18 mouse cellular contexts compared by ENCODE assay signal in the genomic region with DNA sequence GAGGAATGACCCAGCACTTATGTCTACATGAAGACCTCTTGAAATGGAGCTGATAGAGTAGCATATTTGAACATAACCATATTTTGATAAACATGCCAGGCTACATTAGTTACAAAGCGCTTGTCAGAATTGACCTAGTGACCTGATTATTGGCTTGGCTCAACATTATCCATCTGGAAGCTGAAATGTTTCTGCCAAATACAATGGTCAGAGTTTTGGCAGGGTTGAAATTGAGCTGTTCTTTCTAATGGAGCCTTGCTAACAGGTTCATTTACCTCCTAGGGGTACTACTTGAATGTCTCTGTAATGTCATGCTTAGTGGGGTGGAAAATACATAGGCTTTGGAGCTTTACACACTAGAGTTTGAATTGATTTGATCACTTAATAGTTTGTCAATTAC.
"Had no signal": no experiment of that assay in that cellular context is flagged by ENCODE, and none has a peak within 500 bp of the region (broad histone marks: within the 10 kb centered on the region; RNA-seq: fewer than 3 reads in every experiment).

No protein-coding gene starts in this region.

- ATAC-seq: liver, postnatal 0 days; lung, postnatal 0 days; midbrain, embryonic 16.5 days had no signal

- H3K4me3 ChIP-seq: liver, embryonic 15.5 days; lung, embryonic 15.5 days; megakaryocyte, embryonic 14.5 days; midbrain, embryonic 12.5 days; neural tube, embryonic 12.5 days; stomach, embryonic 15.5 days had no signal

- H3K4me2 ChIP-seq: liver, embryonic 15.5 days; lung, embryonic 15.5 days; midbrain, embryonic 12.5 days; neural tube, embryonic 12.5 days; stomach, embryonic 15.5 days had no signal

- H3K9me3 ChIP-seq: liver, embryonic 15.5 days; lung, embryonic 15.5 days; midbrain, embryonic 12.5 days; neural tube, embryonic 12.5 days; stomach, embryonic 15.5 days had no signal

- DNase-seq: liver, postnatal 0 days; lung, adult 2 months; lung, postnatal 14 days; lung, postnatal 36 days; midbrain, embryonic 14.5 days; right cerebral cortex, postnatal 14 days; thymus, adult 18-20 months; thymus, postnatal 14 days; thymus, postnatal 36 days had no signal

- H3K27ac ChIP-seq: liver, embryonic 15.5 days; lung, embryonic 15.5 days; macrophage; midbrain, embryonic 12.5 days; neural tube, embryonic 12.5 days; stomach, embryonic 15.5 days had no signal

- H3K4me1 ChIP-seq: liver, embryonic 15.5 days; lung, embryonic 15.5 days; megakaryocyte, embryonic 14.5 days; midbrain, embryonic 12.5 days; neural tube, embryonic 12.5 days; stomach, embryonic 15.5 days had no signal

- H3K36me3 ChIP-seq: liver, embryonic 15.5 days; lung, embryonic 15.5 days; midbrain, embryonic 12.5 days; neural tube, embryonic 12.5 days; stomach, embryonic 15.5 days had no signal

- H3K9ac ChIP-seq: liver, embryonic 15.5 days; liver, postnatal 0 days; lung, embryonic 15.5 days; midbrain, embryonic 12.5 days; neural tube, embryonic 12.5 days; stomach, embryonic 15.5 days had no signal

- H3K27me3 ChIP-seq: liver, embryonic 15.5 days; lung, embryonic 15.5 days; megakaryocyte, embryonic 14.5 days; midbrain, embryonic 12.5 days; neural tube, embryonic 12.5 days; stomach, embryonic 15.5 days had no signal
